Mouse (Mus musculus) MEL (cell line): Measurements from ENCODE around the gene Actg1. TPM values are rescaled to one million over a fixed set of nuclear protein-coding genes. Genes with fewer than 3 reads are reported as not detected.

Experiments used
- DNase-seq: peaks from one replicate; pipeline ENCODE4 v3.0.0; 2011; ENCODE audit warnings: low read depth, low spot score
- H3K27ac ChIP-seq: 2 replicates; pipeline ENCODE4 v1.5.1; 2012; ENCODE audit warnings: low read depth, mild to moderate bottlenecking, control low read depth, low read length, moderate library complexity; ENCODE audit not compliant: control insufficient read depth
- H3K27me3 ChIP-seq, 2 experiments: fragments of 150-350 bp in 1 of 2; sonication (generic) in 1 of 2; 2 replicates each; pipeline ENCODE4 v1.6.1; 2012; ENCODE audit warnings: low read length in 2 of 2, mild to moderate bottlenecking in 2 of 2, improper control_type of control experiment in 1 of 2, moderate library complexity in 1 of 2; ENCODE audit not compliant: insufficient read depth in 2 of 2, control insufficient read depth in 1 of 2
- H3K36me3 ChIP-seq, 2 experiments: 2 replicates each; pipeline ENCODE4 v1.6.1; 2012 to 2014; ENCODE audit warnings: low read length in 2 of 2, improper control_type of control experiment in 1 of 2, inconsistent platforms in 1 of 2, mild to moderate bottlenecking in 1 of 2; ENCODE audit not compliant: insufficient read depth in 2 of 2, control insufficient read depth in 1 of 2
- H3K4me1 ChIP-seq, 2 experiments: fragments of 150-350 bp in 1 of 2; sonication (generic) in 1 of 2; 2 replicates each; pipeline ENCODE4 v1.6.1; 2012; ENCODE audit warnings: low read length in 2 of 2, improper control_type of control experiment in 1 of 2, mild to moderate bottlenecking in 1 of 2; ENCODE audit not compliant: insufficient read depth in 2 of 2, control insufficient read depth in 1 of 2
- H3K4me3 ChIP-seq, 2 experiments: fragments of 150-350 bp in 1 of 2; sonication (generic) in 1 of 2; 2 replicates each; pipeline ENCODE4 v1.5.1; 2012; ENCODE audit warnings: low read depth in 2 of 2, low read length in 2 of 2, mild to moderate bottlenecking in 2 of 2, moderate library complexity in 2 of 2, control low read depth in 1 of 2, improper control_type of control experiment in 1 of 2; ENCODE audit not compliant: control insufficient read depth in 1 of 2, insufficient read depth in 1 of 2
- H3K79me2 ChIP-seq: 2 replicates; pipeline ENCODE4 v1.6.1; 2012; ENCODE audit warnings: mild to moderate bottlenecking, low read length, moderate library complexity; ENCODE audit not compliant: control insufficient read depth, poor library complexity, insufficient read depth
- H3K9ac ChIP-seq: 2 replicates; pipeline ENCODE4 v1.6.1; 2012; ENCODE audit warnings: low read depth, mild to moderate bottlenecking, control low read depth, low read length, moderate library complexity; ENCODE audit not compliant: control insufficient read depth, poor library complexity, severe bottlenecking
- H3K9me3 ChIP-seq: fragments of 150-350 bp; sonication (generic); replicated peaks from 2 replicates; pipeline ENCODE4 v1.6.1; 2012; ENCODE audit warnings: mild to moderate bottlenecking, low read length, improper control_type of control experiment, moderate library complexity; ENCODE audit not compliant: insufficient read depth
- BHLHE40 ChIP-seq: IDR thresholded peaks from 2 replicates; pipeline ENCODE4 v1.6.1; 2012; ENCODE audit warnings: low read depth, mild to moderate bottlenecking, inconsistent platforms, low read length, improper control_type of control experiment, borderline replicate concordance
- CHD1 ChIP-seq: IDR thresholded peaks from 2 replicates; pipeline ENCODE4 v1.6.1; 2012; ENCODE audit warnings: low read depth, mild to moderate bottlenecking, inconsistent platforms, low read length, improper control_type of control experiment
- CHD2 ChIP-seq: IDR thresholded peaks from 2 replicates; pipeline ENCODE4 v1.6.1; 2011; ENCODE audit warnings: low read length, improper control_type of control experiment
- CTCF ChIP-seq, 3 experiments: IDR thresholded peaks in 2 of 3; conservative IDR thresholded peaks in 1 of 3; 2 replicates each; pipeline ENCODE4 v1.5.1; 2011 to 2012; ENCODE audit warnings: low read length in 3 of 3, low read depth in 2 of 3, mild to moderate bottlenecking in 2 of 3, improper control_type of control experiment in 1 of 3, inconsistent platforms in 1 of 3, mixed read lengths in 1 of 3, moderate library complexity in 1 of 3; ENCODE audit not compliant: control insufficient read depth in 1 of 3, insufficient read depth in 1 of 3, poor library complexity in 1 of 3, severe bottlenecking in 1 of 3
- ETS1 ChIP-seq: IDR thresholded peaks from 2 replicates; pipeline ENCODE4 v1.6.1; 2012; ENCODE audit warnings: low read depth, mild to moderate bottlenecking, inconsistent platforms, low read length, improper control_type of control experiment, moderate library complexity
- GATA1 ChIP-seq: IDR thresholded peaks from 2 replicates; pipeline ENCODE4 v1.6.1; 2011; ENCODE audit warnings: low read depth, low read length, improper control_type of control experiment
- HCFC1 ChIP-seq: IDR thresholded peaks from 2 replicates; pipeline ENCODE4 v1.6.1; 2012; ENCODE audit warnings: low read depth, mild to moderate bottlenecking, inconsistent platforms, low read length, improper control_type of control experiment, moderate library complexity
- MAFK ChIP-seq: IDR thresholded peaks from 2 replicates; pipeline ENCODE4 v1.6.1; 2011; ENCODE audit warnings: low read depth, mild to moderate bottlenecking, low read length, improper control_type of control experiment, borderline replicate concordance
- MAX ChIP-seq: IDR thresholded peaks from 2 replicates; pipeline ENCODE4 v1.6.1; 2011; ENCODE audit warnings: low read length, improper control_type of control experiment
- MAZ ChIP-seq: IDR thresholded peaks from 2 replicates; pipeline ENCODE4 v1.6.1; 2012; ENCODE audit warnings: low read depth, mild to moderate bottlenecking, inconsistent platforms, low read length, improper control_type of control experiment
- MEF2A ChIP-seq: IDR thresholded peaks from 2 replicates; pipeline ENCODE4 v1.6.1; 2014; ENCODE audit warnings: low read depth, mild to moderate bottlenecking, inconsistent platforms, low read length, improper control_type of control experiment; ENCODE audit not compliant: poor library complexity, insufficient replicate concordance, severe bottlenecking; ENCODE audit errors: extremely low read depth
- MXI1 ChIP-seq: IDR thresholded peaks from 2 replicates; pipeline ENCODE4 v1.6.1; 2011; ENCODE audit warnings: mild to moderate bottlenecking, low read depth, low read length, improper control_type of control experiment
- MYC ChIP-seq: IDR thresholded peaks from 2 replicates; pipeline ENCODE4 v1.6.1; 2011; ENCODE audit warnings: low read depth, mild to moderate bottlenecking, low read length, improper control_type of control experiment, moderate library complexity
- NELFE ChIP-seq: IDR thresholded peaks from 2 replicates; pipeline ENCODE4 v1.6.1; 2011; ENCODE audit warnings: low read depth, low read length, improper control_type of control experiment
- NRF1 ChIP-seq: IDR thresholded peaks from 2 replicates; pipeline ENCODE4 v1.6.1; 2014; ENCODE audit warnings: low read depth, mild to moderate bottlenecking, inconsistent platforms, low read length, improper control_type of control experiment, moderate library complexity; ENCODE audit not compliant: poor library complexity, insufficient read depth, severe bottlenecking
- POLR2A ChIP-seq, 2 experiments: IDR thresholded peaks; 2 replicates each; pipeline ENCODE4 v1.6.1; 2011 to 2012; ENCODE audit warnings: low read length in 2 of 2, mild to moderate bottlenecking in 2 of 2, control low read depth in 1 of 2, improper control_type of control experiment in 1 of 2, low read depth in 1 of 2, moderate library complexity in 1 of 2; ENCODE audit not compliant: control insufficient read depth in 1 of 2, insufficient read depth in 1 of 2, poor library complexity in 1 of 2
- RCOR1 ChIP-seq: IDR thresholded peaks from 2 replicates; pipeline ENCODE4 v1.6.1; 2012; ENCODE audit warnings: low read depth, mild to moderate bottlenecking, inconsistent platforms, low read length, improper control_type of control experiment
- SIN3A ChIP-seq: IDR thresholded peaks from 2 replicates; pipeline ENCODE4 v1.6.1; 2012; ENCODE audit warnings: low read length, improper control_type of control experiment, inconsistent platforms
- SMC3 ChIP-seq: IDR thresholded peaks from 2 replicates; pipeline ENCODE4 v1.6.1; 2011; ENCODE audit warnings: low read depth, low read length, improper control_type of control experiment
- TAL1 ChIP-seq: IDR thresholded peaks from 2 replicates; pipeline ENCODE4 v1.6.1; 2012; ENCODE audit warnings: mild to moderate bottlenecking, inconsistent platforms, low read length, moderate library complexity, mixed read lengths
- TBP ChIP-seq: IDR thresholded peaks from 2 replicates; pipeline ENCODE4 v1.8.0; 2011; ENCODE audit warnings: low read depth, low read length, improper control_type of control experiment
- TCF12 ChIP-seq: IDR thresholded peaks from 2 replicates; pipeline ENCODE4 v1.6.1; 2014; ENCODE audit warnings: low read depth, mild to moderate bottlenecking, inconsistent platforms, low read length, improper control_type of control experiment, moderate library complexity
- UBTF ChIP-seq: IDR thresholded peaks from 2 replicates; pipeline ENCODE4 v1.6.1; 2012; ENCODE audit warnings: low read depth, mild to moderate bottlenecking, inconsistent platforms, low read length, improper control_type of control experiment, moderate library complexity, borderline replicate concordance; ENCODE audit not compliant: insufficient read depth
- USF1 ChIP-seq: IDR thresholded peaks from 2 replicates; pipeline ENCODE4 v1.6.1; 2014; ENCODE audit warnings: low read depth, mild to moderate bottlenecking, inconsistent platforms, low read length, improper control_type of control experiment, moderate library complexity
- ZMIZ1 ChIP-seq: IDR thresholded peaks from 2 replicates; pipeline ENCODE4 v1.6.1; 2012; ENCODE audit warnings: low read depth, mild to moderate bottlenecking, inconsistent platforms, low read length, improper control_type of control experiment, moderate library complexity
- ZNF384 ChIP-seq: IDR thresholded peaks from 2 replicates; pipeline ENCODE4 v1.6.1; 2012; ENCODE audit warnings: low read depth, mild to moderate bottlenecking, inconsistent platforms, low read length, improper control_type of control experiment
- polyA plus RNA-seq, 2 experiments: library from polyadenylated mRNA; stranded (reverse) in 1 of 2; unstranded in 1 of 2; fragments of >175 nt in 1 of 2; fragments of >200 nt in 1 of 2; gene quantifications; 2 replicates each; pipeline versions ENCODE4 v1.2.1 to v1.2.4; 2012; ENCODE audit warnings: low replicate concordance in 2 of 2, low read depth in 1 of 2; ENCODE audit not compliant: insufficient read length in 2 of 2, insufficient read depth in 1 of 2, missing spikeins in 1 of 2
- total RNA-seq: library from RNA; depleted of rRNA; stranded (reverse); fragments of 300-350 nt; gene quantifications from 2 replicates; pipeline ENCODE4 v1.2.3, GENCODE M21; 2012

Gene Actg1
- total and polyA plus RNA-seq, 3 experiments, result 899 to 1,784 (median 1,328) TPM

DNA sequence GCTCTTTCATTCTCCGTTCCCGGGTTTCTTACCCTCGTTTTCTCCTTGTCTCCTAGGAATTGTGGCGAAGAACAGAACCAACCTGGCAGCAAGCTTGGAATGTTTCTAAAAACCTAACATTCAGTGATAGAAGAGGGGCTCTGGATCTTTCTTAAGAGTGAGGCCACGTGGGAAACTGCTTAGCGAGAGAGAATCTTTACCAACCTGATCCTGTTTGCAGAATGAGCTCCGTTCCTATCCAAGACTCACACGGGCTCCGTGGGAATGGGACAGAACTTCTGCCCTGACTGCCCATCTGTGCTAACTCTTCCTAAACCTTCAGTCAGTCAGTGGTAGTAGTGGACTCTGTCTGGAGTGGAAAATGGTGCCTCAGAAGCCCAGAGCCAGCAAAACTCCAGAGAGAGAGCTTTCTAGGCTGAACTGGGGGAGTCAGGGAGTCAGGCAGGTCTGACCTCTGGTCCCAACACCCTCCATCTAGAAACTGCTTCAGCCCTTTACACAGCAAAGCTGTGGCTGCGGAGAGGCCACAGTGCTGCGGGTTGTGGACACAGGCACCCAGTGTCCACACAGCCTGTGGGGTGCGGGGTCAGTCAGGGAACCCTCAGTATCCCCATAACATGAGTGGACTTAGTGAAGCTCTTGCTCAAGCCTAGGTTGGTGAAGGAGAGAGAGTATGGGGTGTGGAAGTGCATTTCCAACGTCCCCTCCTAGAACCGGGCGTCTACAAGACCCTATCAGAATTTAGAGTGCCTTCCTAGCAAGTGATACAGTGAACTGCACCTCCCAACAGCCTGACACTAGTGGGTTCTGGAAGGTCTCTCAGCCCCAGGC lies 42.6 kb downstream of the Actg1 start:
- Histone ChIP-seq H3K4me1 (peaks cover 3 to 34% of the 10 kb centered on the region in 2 experiments; a peak in 3 of 4 replicates), H3K27ac (peak overlapping the region; percentile 15; the same call in 1 of the 2 replicates), H3K4me3 (peak overlapping the region; percentile 57 to 60), H3K9me3 (no peaks in the 10 kb centered on the region), H3K79me2 (no peaks in the 10 kb centered on the region; the same call in 1 of the 2 replicates), H3K27me3 (no peaks in the 10 kb centered on the region), H3K9ac (peak overlapping the region; percentile 83), H3K36me3 (peaks cover 0 to 15% of the 10 kb centered on the region in 2 experiments; a peak in 2 of 4 replicates)
- DNase-seq, result peak; percentile 59
- TF ChIP-seq MAX (0 out of 2 replicates have a peak, but pooled peaks have one; percentile 12), MYC (peak; percentile 33; the same call in 1 of the 2 replicates), USF1 (no peak), SMC3 (no peak)

DNA sequence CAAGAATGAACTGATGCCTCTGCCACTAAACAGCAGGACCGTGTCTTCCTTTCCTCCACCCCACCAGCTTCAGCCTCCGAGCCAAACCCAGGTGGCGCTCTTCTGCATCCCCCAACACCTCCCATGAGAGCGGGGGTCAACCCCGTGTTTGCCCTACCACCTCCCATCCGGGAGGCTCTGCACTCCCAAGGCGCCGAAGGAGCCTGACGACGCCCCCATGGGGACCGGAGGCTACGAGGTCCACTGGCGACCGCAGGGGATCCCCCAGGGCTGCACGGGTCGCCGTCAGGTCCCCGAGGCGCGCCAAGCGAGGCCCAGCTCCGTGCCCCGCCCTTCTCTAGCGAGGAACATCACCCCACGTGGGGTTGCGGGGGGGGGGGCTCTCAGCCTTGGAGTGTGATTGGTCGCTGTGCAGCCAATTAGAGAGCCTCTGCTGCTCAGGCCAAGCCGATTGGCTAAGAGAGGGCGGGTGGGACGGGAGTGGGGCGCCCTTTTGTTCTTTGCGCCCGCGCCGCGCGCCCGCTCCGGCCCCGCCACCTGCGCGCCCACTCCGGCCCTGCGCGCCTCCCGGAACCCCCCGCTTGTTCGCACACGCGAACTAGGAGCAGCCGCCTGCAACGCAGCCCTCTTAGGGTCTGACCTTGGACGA lies 43.3 kb downstream of the Actg1 start:
- H3K9ac ChIP-seq, result peak overlapping the region; percentile 83
- no peaks in the 10 kb centered on the region for H3K9me3 ChIP-seq
- peak; percentile 99 for DNase-seq
- peaks cover 0 to 15% of the 10 kb centered on the region in 2 experiments; a peak in 2 of 4 replicates for H3K36me3 ChIP-seq
- H3K4me1 ChIP-seq, result peaks cover 3 to 30% of the 10 kb centered on the region in 2 experiments; a peak in 3 of 4 replicates
- H3K79me2 ChIP-seq, result no peaks in the 10 kb centered on the region; the same call in 1 of the 2 replicates
- peak overlapping the region; percentile 18; the same call in 1 of the 2 replicates for H3K27ac ChIP-seq
- no peaks in the 10 kb centered on the region for H3K27me3 ChIP-seq
- peak overlapping the region; percentile 57 to 60 for H3K4me3 ChIP-seq
- TF ChIP-seq CTCF (IDR thresholded peaks at IDR 0.05 in 2 of 3, conservative IDR thresholded peaks at IDR 0.05 in 1 of 3; ENCODE audit: control insufficient read depth in 1 of 3, insufficient read depth in 1 of 3, low read depth in 2 of 3, low read length in 3 of 3, poor library complexity in 1 of 3, severe bottlenecking in 1 of 3), result peak; percentile 48 to 78 (median 65)
- TF ChIP-seq POLR2A (IDR thresholded peaks at IDR 0.05; ENCODE audit: control insufficient read depth in 1 of 2, insufficient read depth in 1 of 2, low read depth in 1 of 2, low read length in 2 of 2, poor library complexity in 1 of 2), result peak; percentile 66 to 68; a peak in 3 of 4 replicates
- TF ChIP-seq TBP, result peak; percentile 53; the same call in 1 of the 2 replicates
- no peak for TF ChIP-seq GATA1
- TF ChIP-seq HCFC1, result no peak; the same call in 1 of the 2 replicates
- no peak for TF ChIP-seq ZNF384
- no peak for TF ChIP-seq CHD2
- peak; percentile 81 for TF ChIP-seq USF1
- peak; percentile 65 for TF ChIP-seq SIN3A
- no peak for TF ChIP-seq CHD1
- no peak for TF ChIP-seq TAL1
- TF ChIP-seq RCOR1, result peak; percentile 12; the same call in 1 of the 2 replicates
- TF ChIP-seq MXI1, result peak; percentile 68; the same call in 1 of the 2 replicates
- TF ChIP-seq NELFE, result peak; percentile 61
- TF ChIP-seq TCF12, result 0 out of 2 replicates have a peak, but pooled peaks have one; percentile 26
- TF ChIP-seq MAZ, result peak; percentile 99
- peak; percentile 75 for TF ChIP-seq MAX
- TF ChIP-seq BHLHE40, result peak; percentile 95
- TF ChIP-seq ZMIZ1, result 0 out of 2 replicates have a peak, but pooled peaks have one; percentile 66
- no peak; the same call in 1 of the 2 replicates for TF ChIP-seq ETS1
- TF ChIP-seq NRF1, result peak; percentile 46; the same call in 1 of the 2 replicates
- peak; percentile 8; the same call in 1 of the 2 replicates for TF ChIP-seq MYC
- peak; percentile 33; the same call in 1 of the 2 replicates for TF ChIP-seq UBTF
- TF ChIP-seq SMC3, result peak; percentile 17; the same call in 1 of the 2 replicates
- no peak for TF ChIP-seq MEF2A
- TF ChIP-seq MAFK, result no peak
